Mouse (Mus musculus): ENCODE results near the gene Trim56.

Trim56 gene

DNA sequence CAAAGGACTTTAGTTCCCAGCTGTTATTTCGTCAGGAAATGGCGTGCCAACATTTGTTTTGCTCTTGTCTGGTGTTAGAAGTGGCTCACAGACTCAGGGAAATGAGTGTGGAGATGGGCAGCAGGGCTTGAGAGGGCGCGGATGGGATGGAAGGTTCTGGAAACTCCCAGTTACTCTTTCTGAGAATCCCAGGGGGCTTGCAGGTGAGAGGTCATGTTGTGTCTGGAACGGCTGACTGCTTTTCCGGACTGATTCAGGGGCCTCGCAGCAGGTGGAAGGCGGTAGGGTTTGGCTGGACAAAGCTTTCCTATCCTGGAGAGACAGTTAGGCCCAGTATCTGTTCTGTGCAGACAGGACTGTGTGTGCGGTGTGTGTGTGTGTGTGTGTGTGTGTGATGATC, 22.3 kb downstream of the Trim56 start:
- TF ChIP-seq GATA4 (IDR thresholded peaks at IDR 0.05; ENCODE audit: insufficient replicate concordance, low read length): no peak

DNA sequence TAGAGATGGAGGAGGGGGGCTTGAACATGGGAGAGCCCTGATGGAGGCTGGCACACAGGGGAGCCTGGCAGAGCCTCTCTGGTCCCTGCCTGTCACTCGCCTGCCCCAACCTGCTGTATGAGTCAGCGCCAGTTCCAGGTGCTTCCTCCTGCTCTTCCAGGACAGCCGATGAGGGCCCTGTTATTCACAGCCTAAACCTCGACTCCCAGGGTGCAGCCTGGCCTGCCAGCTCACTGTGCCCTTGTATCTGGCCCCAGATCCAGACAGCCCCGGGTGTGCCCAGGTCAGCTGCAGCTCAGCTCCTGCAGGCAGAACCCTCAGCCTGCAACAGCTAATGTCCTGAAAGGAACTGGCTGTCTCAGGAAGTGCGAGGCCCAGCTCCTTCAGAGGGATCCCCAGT, 24.4 kb downstream of the Trim56 start:
- TF ChIP-seq GATA4 (IDR thresholded peaks at IDR 0.05; ENCODE audit: insufficient replicate concordance, low read length): no peak

DNA sequence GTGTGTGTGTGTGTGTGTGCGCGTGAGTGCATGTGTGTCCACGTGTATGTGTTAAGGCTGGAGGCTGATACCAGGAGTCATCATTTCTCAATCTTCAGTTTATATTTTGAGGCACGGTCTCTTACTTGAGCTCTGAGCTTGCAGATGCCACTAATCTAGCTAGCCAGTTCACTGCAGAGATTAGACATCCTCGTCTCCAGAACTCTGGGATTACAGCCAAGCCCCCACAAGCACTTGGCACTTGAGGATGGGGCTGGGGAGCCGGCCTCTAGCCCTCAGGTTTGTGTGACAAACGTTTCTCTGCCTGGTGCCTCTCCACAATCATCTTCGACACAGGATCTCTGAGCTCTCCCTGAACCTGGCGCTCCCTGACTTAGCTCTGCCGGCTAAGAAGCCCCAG, 25.1 kb downstream of the Trim56 start:
- TF ChIP-seq GATA4 (IDR thresholded peaks at IDR 0.05; ENCODE audit: insufficient replicate concordance, low read length): no peak

DNA sequence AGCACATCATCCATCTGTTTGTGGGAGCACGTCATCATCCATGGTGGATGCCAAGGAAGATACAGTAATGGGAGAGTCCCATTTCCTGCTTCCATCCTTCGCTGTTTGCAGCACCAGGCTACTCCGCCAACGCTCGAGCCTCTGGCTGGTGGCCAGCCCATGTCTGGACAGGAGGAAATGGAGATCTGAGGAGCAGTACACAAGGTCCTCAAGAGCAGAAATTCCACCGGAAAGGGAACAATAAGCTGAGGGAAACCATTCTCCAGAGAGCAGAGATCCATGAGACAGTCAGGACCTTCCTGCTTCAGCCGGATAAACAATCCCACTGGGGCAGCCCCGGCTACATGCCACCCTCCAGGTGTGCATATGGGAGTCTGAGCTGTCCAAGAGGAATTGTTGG, 28.6 kb downstream of the Trim56 start:
- TF ChIP-seq GATA4 (IDR thresholded peaks at IDR 0.05; ENCODE audit: insufficient replicate concordance, low read length): peak; percentile 60; the same call in 1 of the 2 replicates

DNA sequence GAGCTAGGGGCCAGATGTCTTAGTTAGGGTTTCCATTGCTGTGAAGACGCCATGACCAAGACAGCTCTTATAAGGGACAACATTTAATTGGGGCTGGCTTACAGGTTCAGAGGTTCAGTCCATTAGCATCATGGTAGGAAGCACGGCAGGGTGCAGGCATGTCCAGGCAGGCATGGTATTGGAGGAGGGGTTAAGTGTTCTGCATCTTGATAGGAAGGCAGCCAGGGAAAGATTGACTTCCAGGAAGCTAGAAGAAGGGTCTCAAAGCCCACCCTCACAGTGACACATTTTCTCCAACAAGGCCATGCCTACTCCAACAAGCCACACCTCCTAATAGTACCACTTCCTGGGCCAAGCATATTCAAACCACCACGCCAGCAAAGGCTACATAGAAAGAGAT, 30.3 kb downstream of the Trim56 start:
- TF ChIP-seq GATA4 (IDR thresholded peaks at IDR 0.05; ENCODE audit: insufficient replicate concordance, low read length): no peak

DNA sequence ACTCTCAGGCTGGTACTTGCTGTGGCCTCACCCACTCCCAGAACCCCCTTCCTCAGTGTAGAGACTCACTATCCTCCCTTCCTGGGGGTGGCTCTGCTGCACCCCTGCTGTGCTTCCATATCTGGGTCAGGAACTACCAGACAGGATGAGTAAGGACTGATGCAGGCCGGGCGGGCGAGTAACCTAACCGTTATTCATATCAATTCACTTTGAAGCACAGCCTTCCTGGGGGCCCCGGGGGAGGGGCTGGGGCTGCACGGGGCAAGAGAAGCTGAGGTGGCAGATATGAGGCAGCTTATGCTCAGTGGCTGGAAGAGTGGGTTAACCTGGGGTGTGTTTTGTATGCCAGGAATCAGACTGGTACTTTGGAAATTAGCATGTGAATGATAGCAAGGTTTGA, 31.0 kb downstream of the Trim56 start:
- no peak for TF ChIP-seq GATA4 (IDR thresholded peaks at IDR 0.05; ENCODE audit: insufficient replicate concordance, low read length)

DNA sequence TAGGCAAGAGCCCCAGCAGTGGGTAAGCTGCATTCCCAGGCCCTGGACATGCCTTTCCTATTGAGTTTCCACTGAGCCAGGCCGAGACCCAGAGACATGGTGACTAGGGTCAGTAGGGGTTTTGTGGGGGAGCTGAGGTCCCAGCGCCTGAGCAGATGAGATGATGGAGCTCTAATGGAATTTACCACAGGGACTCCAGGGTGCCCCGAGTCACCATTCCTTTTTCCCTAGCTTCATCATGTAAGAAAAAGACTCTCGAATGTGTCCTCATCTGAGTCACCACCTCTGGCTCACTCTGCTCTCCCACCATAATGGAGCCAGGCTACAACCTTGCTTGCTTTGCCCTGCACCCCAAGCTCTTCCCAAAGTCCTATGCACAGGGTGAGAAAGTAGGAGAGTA, 33.0 kb downstream of the Trim56 start:
- TF ChIP-seq GATA4 (IDR thresholded peaks at IDR 0.05; ENCODE audit: insufficient replicate concordance, low read length): no peak

DNA sequence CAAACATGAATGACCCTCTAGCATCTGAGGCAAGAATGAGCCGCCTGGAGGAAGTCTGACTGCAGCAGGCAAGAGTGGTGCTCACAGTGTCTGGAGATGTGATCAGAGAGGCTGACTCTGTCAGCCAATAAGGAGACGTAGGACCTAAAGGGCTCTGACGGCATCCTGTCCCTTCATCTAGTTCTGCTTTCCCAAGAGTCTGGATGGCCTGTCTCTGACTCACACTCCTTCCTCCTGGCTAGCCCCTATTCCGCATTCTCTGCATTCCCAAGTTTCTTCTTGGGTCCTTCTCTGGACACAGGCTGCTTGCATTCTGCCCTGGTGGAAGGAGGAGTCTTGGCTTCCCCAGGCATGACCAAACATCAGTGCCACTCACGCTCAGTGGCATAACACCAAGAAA, 36.2 kb downstream of the Trim56 start:
- TF ChIP-seq GATA4 (IDR thresholded peaks at IDR 0.05; ENCODE audit: insufficient replicate concordance, low read length): no peak

DNA sequence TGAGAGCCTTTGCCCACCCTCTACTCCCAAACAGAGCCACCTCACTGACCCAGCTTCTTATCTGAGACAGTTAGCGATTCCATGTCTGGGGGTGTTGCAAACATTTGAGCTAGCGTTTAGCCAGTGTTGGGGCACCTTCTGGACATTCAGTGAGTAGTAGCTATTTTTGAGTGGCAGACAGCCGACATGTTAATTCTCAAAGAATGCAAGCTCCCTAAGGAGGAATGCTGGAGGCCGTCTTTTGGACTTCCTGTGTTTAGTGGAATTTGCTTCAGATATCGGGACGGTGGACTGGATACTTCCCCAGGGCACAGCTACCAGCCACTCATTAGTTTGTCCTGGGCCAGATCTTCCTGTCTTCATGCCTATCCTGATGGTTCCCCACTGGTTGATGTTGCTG, 37.4 kb downstream of the Trim56 start:
- TF ChIP-seq GATA4 (IDR thresholded peaks at IDR 0.05; ENCODE audit: insufficient replicate concordance, low read length): no peak

DNA sequence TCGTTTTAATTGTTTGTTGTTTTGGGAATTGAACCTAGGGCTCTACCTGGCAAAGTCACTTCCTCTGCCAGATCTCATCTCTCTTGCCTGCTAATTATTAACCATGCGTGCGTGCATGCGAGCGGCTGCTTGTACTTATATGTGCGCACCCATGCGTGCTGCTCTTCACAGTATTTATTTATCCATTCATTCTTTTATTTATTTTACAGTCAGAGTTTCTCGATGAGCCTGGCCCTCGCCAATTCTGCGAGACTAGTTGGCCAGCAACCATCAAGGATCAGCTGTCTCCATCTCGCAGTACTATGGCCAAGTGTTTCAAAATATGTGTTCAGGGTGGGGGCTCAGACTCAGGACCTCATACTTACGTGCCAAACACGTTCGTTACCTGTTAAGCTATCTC, 38.0 kb downstream of the Trim56 start:
- no peak for TF ChIP-seq GATA4 (IDR thresholded peaks at IDR 0.05; ENCODE audit: insufficient replicate concordance, low read length)

DNA sequence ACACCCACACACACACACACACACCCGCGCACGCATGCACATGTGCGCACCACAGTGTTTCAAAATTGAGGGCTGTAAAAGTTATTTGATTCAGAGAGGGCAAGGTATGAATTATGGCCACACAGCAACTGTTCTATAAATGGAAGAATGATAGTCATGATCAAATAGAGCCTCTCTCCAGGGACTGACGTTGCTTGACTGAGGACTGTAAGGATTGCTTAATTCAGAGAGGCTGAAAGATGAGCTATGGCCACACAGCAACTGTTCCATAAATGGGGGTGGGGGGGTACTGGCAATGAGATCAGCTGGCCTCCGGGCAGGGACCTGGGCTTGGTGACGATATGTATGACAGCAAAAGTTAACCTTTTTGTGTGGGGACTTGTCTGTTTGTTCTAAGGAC, 38.8 kb downstream of the Trim56 start:
- TF ChIP-seq GATA4 (IDR thresholded peaks at IDR 0.05; ENCODE audit: insufficient replicate concordance, low read length): no peak

DNA sequence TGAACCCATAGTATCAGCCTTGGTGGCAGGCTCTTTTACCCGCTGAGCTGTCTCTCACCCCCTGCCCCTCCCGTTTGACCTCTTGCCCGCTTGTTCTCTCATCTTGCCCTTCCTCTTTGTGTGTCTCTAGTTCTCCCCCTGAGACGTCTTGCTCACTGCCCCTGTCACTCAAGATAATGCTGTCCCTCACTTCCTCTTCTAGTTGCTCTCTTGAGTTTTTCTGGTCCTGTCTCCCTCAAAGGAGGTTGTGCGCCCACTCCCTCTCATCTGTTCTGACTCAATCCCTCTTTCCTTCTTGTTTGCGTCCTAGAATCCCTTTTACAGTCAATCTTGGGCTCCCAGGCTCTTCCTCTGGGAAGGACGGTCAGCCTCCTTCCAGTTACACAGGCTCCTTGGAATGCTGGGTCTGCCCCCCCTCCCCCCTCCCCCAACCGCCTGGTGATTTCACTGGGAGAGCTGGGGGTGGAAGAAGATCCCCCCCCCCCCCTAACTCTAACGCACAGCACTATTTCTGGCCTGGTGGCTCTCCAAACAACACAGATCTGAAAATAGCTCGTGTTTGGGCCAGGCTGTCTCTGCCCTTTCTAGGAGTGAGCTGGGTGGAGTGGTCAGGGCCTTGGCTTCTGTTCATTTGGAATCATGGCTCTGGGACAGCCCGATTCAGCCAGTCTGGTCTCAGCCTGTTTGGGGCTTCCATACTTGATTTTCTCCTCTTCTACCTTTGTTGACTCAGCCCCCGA, 39.6 kb downstream of the Trim56 start:
- TF ChIP-seq GATA4 (IDR thresholded peaks at IDR 0.05; ENCODE audit: insufficient replicate concordance, low read length): no peak

DNA sequence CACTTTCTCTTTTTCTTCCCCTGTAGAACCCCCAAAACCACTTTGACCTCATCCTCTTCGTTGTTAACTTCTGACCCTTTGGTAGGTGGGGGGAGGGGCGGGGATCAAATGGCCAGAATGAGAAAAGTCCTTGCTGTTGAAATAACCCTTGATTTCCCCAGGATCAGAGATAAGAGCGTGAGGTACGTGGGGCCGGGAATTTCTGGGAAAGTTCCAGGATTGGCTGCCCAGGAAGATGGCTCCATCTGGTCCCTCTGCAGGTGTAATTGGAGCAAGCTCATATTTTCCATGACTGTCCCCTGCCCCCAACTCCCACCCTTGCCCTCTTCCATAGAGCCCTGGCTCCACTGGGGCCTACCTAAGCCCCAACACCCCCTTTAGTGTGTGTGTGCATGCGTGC, 40.3 kb downstream of the Trim56 start:
- TF ChIP-seq GATA4 (IDR thresholded peaks at IDR 0.05; ENCODE audit: insufficient replicate concordance, low read length): peak; percentile 90

DNA sequence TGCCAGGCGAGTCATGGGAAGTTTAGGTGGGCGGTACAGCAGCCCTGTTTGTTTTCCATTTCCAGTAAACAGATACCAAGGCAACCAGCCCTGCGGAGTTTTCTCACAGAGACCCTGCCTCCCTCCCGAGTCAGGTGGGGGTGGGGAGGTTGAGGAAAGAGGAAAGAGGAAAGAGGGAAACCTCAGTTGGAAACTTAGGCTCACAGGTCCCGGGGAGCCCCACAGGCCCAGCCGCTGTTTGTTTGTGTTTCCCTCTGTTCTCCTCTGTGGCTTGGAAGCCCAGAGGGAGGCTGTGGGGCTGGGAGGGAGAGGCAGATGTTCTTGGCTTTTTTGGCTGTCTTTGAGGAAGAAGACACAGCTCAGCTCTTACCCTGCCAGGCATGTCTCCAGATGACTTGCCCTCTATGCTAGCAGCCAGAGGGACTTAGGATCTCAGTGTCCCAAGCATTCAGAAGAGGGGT, 41.8 kb downstream of the Trim56 start:
- TF ChIP-seq GATA4 (IDR thresholded peaks at IDR 0.05; ENCODE audit: insufficient replicate concordance, low read length): no peak; the same call in 1 of the 2 replicates

DNA sequence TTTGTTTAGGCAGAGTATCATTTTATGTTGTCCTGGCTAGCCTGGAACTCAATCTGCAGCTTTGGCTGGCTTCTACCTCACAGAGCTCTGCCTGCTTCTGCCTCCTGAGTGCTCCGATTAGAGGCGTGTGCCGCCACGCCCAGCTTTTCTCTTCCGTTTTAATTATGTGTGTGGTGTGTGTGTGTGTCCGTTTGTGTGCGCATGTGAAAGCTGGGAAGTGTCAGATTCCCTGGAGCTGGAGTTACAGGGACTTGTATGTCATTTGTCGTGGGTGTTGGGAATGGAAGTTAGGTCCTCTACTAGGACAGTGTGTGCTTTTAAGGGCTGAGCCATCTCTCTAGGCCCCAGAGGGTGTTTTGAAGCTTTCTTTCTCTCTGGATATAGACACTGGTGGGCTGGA, 42.9 kb downstream of the Trim56 start:
- TF ChIP-seq GATA4 (IDR thresholded peaks at IDR 0.05; ENCODE audit: insufficient replicate concordance, low read length): no peak

DNA sequence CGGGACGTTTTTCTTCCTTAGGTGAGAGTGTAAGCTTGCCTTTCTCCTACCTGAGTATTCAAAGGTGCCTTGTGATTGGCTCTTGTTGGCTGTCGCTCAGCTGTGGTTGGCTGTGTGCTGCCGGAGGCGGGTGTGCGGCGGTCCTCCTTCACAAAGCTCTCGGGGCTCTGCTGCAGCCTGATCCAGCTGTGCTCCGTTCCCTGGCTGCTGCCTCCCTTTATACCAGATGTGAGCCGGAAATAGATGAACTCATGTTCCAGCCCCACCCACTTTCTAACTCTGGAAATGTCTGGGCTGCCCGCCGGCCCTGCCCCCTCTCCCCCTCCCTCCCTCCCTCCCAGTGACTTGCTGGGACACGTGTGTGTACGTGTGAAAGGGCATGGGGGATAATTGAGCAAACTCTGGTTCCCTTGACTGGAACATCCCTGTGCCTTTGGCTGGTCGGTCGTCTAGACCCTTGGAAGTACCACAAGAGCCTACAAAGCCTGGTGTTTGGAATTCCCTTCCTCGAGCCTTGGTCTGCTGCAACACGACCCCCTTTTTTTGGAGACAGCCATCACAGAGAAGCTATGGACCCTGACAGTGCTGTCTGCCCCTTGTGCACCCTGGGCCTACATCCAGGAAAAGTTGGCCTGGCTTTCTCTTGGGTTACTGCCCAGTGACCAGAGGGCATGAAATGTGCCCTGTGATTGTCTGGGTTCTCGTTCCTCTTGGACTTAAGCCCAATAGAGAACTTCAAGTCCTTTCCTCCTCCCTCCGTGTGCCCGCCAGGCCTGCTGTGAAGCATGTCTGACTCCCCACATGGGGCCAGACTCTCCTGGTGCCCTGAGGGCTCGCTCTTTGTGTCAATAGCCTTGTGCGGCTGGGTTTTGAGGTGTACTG, 43.7 kb downstream of the Trim56 start, which contains the start of gene Serpine1:
Gene Serpine1 (minus strand): TSS at position 190 of the 882 bp plus-strand sequence.
- no peak for TF ChIP-seq GATA4 (IDR thresholded peaks at IDR 0.05; ENCODE audit: insufficient replicate concordance, low read length)
